Mouse (Mus musculus): ENCODE results near the gene Notch3. TPM values are rescaled to one million over a fixed set of nuclear protein-coding genes. Genes with fewer than 3 reads are reported as not detected.
A peak's percentile ranks its signal among the peaks of the same experiment; 100 is the strongest.

The Notch3 gene
- polyA plus RNA-seq, 1 experiment: not detected

DNA sequence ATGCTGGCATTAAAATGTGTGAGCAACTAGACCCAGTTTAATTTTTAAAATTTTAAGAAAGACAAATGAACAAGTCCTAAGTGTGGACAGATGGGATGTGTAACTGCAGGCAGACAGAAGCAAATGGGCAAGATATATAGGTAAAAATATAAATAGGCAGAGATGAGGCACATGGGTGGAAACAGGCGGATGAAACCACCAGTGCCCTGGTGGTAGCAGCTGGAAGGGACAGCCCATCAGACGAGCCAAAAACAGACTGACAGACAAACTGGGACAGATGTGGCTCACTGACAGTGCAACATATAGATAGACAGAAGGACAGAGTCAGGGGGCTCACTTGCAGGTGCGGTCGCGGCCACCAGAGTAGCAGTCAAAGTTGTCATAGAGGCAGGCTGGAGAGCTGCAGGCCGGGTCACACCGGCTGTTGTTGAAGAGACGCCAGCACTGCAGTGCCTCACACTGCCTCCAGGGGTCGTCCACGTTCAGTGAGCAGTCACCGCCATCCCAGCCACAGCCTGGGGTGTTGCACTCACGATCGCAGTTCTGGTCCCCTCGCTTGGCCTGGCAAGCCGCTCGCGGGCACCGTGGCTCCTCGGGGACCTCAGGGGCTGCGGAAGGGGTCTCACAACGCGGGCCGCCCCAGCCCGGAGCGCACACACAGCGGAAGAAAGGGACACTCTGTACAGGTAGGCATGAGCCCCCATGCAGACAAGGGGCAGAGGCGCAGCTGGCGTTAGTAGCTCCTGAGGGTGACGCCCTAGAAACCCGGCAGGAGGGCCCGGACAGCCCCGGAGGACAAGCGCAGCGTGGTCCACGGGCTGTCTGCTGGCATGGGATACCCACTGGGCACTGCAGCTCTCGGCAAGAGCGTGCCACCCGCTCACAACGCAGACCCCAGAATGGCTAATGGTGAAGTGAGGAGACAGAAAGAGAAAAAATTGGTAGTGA, 23.5 kb downstream of the Notch3 start:
- Histone ChIP-seq H3K4me3 (ENCODE audit: insufficient read depth, low read length) (no peak overlapping the region), H3K27ac (ENCODE audit: insufficient read depth, low read depth, low read length) (no peak overlapping the region), H3K4me1 (ENCODE audit: control insufficient read depth, insufficient read depth, low read length) (no peaks in the 10 kb centered on the region)
- TF ChIP-seq CTCF (IDR thresholded peaks at IDR 0.05; ENCODE audit: low read depth, low read length): peak; percentile 59
- TF ChIP-seq POLR2A (IDR thresholded peaks at IDR 0.05; ENCODE audit: borderline replicate concordance, low read depth, low read length): no peak

DNA sequence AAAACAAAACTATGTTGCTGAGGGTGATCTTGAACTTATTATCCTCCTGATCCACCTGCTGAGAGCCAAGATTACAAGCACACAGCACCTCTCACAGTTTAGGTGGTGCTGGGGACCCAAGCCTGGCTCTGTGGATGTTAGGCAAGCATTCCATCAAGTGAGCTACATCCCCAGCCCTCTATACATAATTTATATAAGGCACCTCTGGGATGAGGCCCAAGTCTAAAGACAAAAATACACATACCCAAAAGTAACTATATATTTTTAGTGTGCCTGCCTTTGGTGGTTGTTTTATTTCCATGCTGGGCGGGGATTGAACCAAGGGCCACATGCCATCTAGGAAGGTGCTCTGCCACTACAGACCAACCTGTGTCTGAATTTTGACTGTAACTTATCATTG, 24.4 kb downstream of the Notch3 start:
- TF ChIP-seq POLR2A (IDR thresholded peaks at IDR 0.05; ENCODE audit: borderline replicate concordance, low read depth, low read length) (no peak), CTCF (IDR thresholded peaks at IDR 0.05; ENCODE audit: low read depth, low read length) (no peak)
- no peak overlapping the region for H3K4me3 ChIP-seq (ENCODE audit: insufficient read depth, low read length)
- no peaks in the 10 kb centered on the region for H3K4me1 ChIP-seq (ENCODE audit: control insufficient read depth, insufficient read depth, low read length)
- H3K27ac ChIP-seq (ENCODE audit: insufficient read depth, low read depth, low read length): no peak overlapping the region

DNA sequence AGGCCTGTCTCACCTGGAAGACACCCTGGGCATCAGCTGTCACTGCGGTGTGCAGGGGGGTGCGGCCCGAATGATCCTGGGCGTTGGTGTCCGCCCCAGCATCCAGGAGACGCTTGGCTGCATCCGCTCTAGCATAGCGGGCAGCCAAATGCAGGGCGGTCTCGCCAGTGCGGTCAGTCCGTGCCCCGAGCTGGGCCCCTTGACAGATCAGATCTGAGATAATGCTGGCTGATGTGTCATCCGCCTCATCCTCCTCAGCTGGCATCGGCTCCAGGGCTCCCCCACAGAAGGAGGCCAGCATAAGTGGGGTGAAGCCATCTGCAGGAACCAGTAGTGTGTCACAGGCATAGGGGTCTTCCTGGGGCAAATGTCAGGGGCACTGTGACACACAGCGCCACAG, 33.3 kb downstream of the Notch3 start:
- H3K4me3 ChIP-seq (ENCODE audit: insufficient read depth, low read length): no peak overlapping the region
- H3K27ac ChIP-seq (ENCODE audit: insufficient read depth, low read depth, low read length): no peak overlapping the region
- H3K4me1 ChIP-seq (ENCODE audit: control insufficient read depth, insufficient read depth, low read length): no peaks in the 10 kb centered on the region
- TF ChIP-seq POLR2A (IDR thresholded peaks at IDR 0.05; ENCODE audit: borderline replicate concordance, low read depth, low read length) (no peak), CTCF (IDR thresholded peaks at IDR 0.05; ENCODE audit: low read depth, low read length) (no peak)

DNA sequence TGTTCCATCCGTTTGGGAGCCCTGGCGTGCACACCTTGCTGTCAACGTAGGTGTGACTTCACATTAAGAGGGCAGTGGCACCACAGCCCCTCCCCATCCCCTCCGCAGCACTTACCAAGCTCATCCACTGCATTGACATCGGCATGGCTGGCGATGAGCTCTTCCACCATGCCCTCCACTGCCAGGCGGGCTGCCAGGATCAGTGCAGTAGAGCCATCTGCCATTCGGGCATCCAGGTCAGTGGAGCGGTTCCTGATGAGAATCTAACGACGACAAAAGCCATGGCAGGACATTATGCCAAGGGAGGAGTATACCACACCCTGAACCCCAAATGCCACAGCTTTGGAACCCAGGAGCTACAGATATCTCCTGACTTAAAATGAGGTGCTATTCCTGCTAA, 34.6 kb downstream of the Notch3 start:
- H3K4me3 ChIP-seq (ENCODE audit: insufficient read depth, low read length): no peak overlapping the region
- no peak overlapping the region for H3K27ac ChIP-seq (ENCODE audit: insufficient read depth, low read depth, low read length)
- no peaks in the 10 kb centered on the region for H3K4me1 ChIP-seq (ENCODE audit: control insufficient read depth, insufficient read depth, low read length)
- TF ChIP-seq CTCF (IDR thresholded peaks at IDR 0.05; ENCODE audit: low read depth, low read length) (no peak), POLR2A (IDR thresholded peaks at IDR 0.05; ENCODE audit: borderline replicate concordance, low read depth, low read length) (no peak)

DNA sequence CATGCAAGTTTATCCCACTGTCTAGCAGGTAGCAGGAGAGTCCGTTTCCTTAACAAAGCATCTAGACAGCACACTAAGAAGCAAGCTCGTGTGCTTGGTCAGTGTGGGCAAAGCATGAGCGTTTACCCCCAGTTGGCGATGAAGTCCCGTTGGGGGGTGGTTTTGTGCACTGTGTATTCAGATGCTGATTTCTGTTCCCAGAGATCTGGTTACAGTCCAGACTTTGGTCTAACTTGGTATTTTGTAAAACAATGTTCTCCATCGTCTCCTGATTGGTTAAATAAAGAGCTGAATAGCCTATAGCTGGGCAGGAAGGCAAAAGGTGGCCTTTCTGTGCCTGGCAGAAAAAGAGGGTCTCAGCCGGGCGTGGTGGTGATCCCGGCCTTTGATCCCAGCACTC, 36.1 kb downstream of the Notch3 start:
- no peak for TF ChIP-seq CTCF (IDR thresholded peaks at IDR 0.05; ENCODE audit: low read depth, low read length)
- no peak for TF ChIP-seq POLR2A (IDR thresholded peaks at IDR 0.05; ENCODE audit: borderline replicate concordance, low read depth, low read length)
- H3K27ac ChIP-seq (ENCODE audit: insufficient read depth, low read depth, low read length): no peak overlapping the region
- H3K4me3 ChIP-seq (ENCODE audit: insufficient read depth, low read length): no peak overlapping the region
- no peaks in the 10 kb centered on the region for H3K4me1 ChIP-seq (ENCODE audit: control insufficient read depth, insufficient read depth, low read length)

DNA sequence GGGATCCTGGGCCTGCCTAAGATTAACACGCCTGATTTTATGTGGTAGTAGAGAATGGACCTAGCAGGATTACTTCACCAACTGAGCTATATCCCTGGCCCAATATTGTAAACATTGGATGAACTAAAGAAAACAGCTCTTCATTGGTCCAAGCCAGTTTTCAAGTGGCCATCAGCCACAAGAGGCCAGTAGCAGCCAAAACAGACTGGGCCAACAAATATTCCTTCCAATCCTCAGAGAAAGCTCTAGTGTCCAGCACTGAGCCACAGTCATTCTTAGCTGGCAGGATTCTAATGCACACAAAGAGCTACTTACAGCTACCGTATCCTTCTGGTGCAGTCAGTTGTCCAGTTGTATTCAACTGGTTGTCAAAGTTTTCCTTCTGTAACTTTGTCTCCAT, 39.5 kb downstream of the Notch3 start:
- no peak for TF ChIP-seq POLR2A (IDR thresholded peaks at IDR 0.05; ENCODE audit: borderline replicate concordance, low read depth, low read length)
- H3K4me1 ChIP-seq (ENCODE audit: control insufficient read depth, insufficient read depth, low read length): no peaks in the 10 kb centered on the region

DNA sequence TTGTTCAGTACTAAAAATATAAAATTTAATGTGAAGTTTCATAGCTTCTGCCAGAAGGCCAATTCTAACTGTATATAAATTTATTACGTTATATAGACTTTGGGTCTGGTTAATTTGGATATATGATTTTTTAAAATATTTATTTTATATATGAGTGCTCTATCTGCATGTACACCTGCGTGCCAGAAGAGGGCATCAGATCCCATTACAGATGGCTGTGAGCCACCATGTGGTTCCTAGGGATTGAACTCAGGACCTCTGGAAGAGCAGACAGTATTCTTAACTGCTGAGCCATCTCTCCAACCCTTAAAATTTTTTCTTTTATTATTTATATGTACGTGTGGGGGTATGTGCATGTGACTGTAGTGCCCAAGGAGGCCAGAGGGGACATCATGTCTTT, 41.2 kb downstream of the Notch3 start:
- H3K4me1 ChIP-seq (ENCODE audit: control insufficient read depth, insufficient read depth, low read length): no peaks in the 10 kb centered on the region
- no peak overlapping the region for H3K27ac ChIP-seq (ENCODE audit: insufficient read depth, low read depth, low read length)
- TF ChIP-seq CTCF (IDR thresholded peaks at IDR 0.05; ENCODE audit: low read depth, low read length) (no peak), POLR2A (IDR thresholded peaks at IDR 0.05; ENCODE audit: borderline replicate concordance, low read depth, low read length) (no peak)
- H3K4me3 ChIP-seq (ENCODE audit: insufficient read depth, low read length): no peak overlapping the region

More for the DNA sequence above, 39.5 kb downstream of the Notch3 start:
- H3K27ac ChIP-seq (ENCODE audit: insufficient read depth, low read depth, low read length): no peak overlapping the region
- H3K4me3 ChIP-seq (ENCODE audit: insufficient read depth, low read length): no peak overlapping the region

DNA sequence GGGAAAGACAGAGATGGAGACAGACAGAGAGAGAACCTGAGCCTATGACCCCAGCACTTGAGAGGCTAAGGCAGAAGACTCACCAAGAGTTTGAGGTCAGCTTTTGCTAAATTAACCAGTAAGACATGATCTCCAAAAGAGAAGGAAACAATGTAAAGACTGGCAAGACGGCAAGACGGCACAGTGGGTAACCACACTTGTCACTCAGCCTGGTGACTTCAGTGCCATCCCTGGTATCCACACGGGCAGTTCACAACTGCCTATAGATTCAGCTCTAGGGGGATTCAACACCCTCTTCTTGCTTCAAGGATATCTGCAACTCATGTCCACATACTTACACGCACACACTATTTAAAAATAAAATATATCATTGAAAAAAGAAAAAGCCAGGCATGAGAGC, 43.1 kb downstream of the Notch3 start:
- no peaks in the 10 kb centered on the region for H3K4me1 ChIP-seq (ENCODE audit: control insufficient read depth, insufficient read depth, low read length)
- H3K27ac ChIP-seq (ENCODE audit: insufficient read depth, low read depth, low read length): no peak overlapping the region
- H3K4me3 ChIP-seq (ENCODE audit: insufficient read depth, low read length): no peak overlapping the region
- TF ChIP-seq POLR2A (IDR thresholded peaks at IDR 0.05; ENCODE audit: borderline replicate concordance, low read depth, low read length) (no peak), CTCF (IDR thresholded peaks at IDR 0.05; ENCODE audit: low read depth, low read length) (no peak)

DNA sequence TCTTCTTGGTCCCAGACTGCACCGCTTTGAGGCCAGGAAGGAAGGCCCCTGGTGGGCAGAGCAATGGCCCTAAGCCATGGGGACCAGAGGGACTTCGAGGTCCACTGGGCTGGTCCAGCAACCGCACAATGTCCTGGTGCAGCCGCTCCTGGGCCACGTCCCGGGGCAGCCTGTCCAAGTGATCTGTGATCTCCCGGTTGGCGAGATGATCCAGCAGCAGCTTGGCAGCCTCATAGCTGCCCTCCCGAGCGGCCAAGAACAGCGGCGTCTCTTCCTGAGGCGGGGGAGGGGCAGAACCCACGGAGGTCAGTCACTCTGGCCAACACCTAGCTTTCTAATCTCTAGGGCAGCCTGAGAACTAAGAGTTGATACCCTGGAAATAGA, 44.1 kb downstream of the Notch3 start:
- Histone ChIP-seq H3K4me3 (ENCODE audit: insufficient read depth, low read length) (no peak overlapping the region), H3K27ac (ENCODE audit: insufficient read depth, low read depth, low read length) (no peak overlapping the region), H3K4me1 (ENCODE audit: control insufficient read depth, insufficient read depth, low read length) (no peaks in the 10 kb centered on the region)
- no peak for TF ChIP-seq POLR2A (IDR thresholded peaks at IDR 0.05; ENCODE audit: borderline replicate concordance, low read depth, low read length)
- no peak for TF ChIP-seq CTCF (IDR thresholded peaks at IDR 0.05; ENCODE audit: low read depth, low read length)

DNA sequence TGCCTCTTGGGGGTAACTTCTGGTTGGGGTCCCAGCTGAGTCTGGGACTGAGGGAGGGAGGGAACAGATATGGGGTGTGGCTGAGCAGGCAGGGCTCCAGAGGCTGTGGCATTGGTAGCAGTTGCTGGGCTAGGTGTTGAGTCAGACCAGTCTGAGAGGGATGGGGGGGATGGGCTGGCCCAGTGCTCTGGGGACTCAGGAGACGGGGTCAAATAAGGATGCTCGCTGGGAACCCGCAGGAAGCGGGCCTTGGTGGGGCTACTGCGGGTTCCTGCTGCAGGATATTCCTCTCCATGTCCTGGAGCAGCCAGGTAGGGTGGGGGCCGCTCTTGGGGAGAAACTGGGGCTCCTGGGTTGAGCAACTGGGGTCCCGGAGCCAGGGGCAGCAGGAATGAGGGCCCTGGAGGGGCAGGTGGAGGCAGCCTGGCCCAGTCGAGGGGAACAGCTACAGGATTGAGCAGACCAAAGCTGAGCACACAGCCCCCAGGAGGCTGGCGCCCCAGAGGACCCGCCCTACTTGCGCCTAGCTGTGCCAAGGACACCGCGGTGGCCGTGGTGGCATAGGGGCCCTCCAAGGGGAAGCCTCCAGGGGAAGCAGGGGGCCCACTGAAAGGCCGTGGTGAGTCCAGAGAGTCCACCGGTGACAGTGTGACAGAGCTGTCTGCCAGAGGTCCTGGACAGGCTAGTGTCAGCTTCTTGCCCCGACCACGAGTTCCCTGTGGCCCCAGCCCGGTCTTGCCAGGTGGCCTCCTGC, 44.6 kb downstream of the Notch3 start:
- Histone ChIP-seq H3K4me1 (ENCODE audit: control insufficient read depth, insufficient read depth, low read length) (no peaks in the 10 kb centered on the region), H3K27ac (ENCODE audit: insufficient read depth, low read depth, low read length) (no peak overlapping the region), H3K4me3 (ENCODE audit: insufficient read depth, low read length) (no peak overlapping the region)
- TF ChIP-seq CTCF (IDR thresholded peaks at IDR 0.05; ENCODE audit: low read depth, low read length) (no peak), POLR2A (IDR thresholded peaks at IDR 0.05; ENCODE audit: borderline replicate concordance, low read depth, low read length) (no peak)

Measured in bone marrow macrophage, adult 2 months (primary cell).